Comparison of ENCODE assay signal across 8 mouse cellular contexts in the genomic region with DNA sequence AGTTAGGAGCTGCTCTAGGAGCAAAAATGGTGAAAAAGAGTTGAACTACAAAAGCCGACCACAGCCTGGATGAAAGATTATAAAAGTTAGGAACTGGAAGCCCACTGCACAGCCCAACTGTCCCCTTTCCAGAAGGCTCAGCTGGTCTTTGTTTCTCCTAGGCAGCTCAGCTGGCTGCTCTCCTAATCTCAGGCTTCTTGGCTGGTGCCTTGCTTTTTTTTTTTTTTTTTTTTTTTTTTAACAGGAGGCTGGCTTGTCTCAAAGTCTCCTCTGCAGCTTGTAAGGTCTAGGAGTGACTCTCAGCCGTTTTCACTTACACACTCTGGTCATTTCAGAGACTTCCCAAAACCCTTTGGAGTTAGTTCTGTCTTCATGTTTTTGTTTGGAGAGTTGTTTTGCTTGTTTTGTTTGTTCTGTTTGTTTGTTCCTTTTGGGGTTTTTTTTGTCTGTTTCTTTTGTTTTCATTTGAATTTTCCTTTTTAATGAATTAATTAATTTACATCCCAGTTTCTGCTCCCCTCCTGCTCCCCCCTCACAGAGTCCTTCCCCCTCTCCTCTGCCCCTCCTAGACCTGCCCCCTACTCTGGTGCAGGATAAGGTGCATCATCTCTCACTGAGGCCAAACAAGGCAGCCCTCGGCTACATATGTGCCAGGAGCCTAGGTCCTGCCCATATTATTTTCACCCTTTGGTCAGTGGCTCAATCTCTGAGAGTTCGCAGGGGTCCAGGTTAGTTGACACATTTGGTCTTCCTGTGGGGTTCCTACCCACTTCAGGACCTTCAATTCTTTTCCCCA.
DNase-seq lines count a peak whose midpoint lies in the region; ATAC-seq and TF ChIP-seq lines count a peak whose summit lies in the region.
"Had no signal": no experiment of that assay in that cellular context is flagged by ENCODE, and none has a peak within 500 bp of the region (broad histone marks: within the 10 kb centered on the region; RNA-seq: fewer than 3 reads in every experiment).

No protein-coding gene starts in this region.

- DNase-seq in kidney, adult 18-20 months: no peak
- peak; percentile 91 for DNase-seq in brain, embryonic 14.5 days (ENCODE audit: low read depth)
- DNase-seq in gastrocnemius, postnatal 10 days: peak; percentile 27
- no peak for DNase-seq in thymus, postnatal 0 days (ENCODE audit: low spot score)

- ATAC-seq in kidney, embryonic 14.5 days (ENCODE audit: low FRiP score, low TSS enrichment): 0 out of 2 replicates have a peak, but pooled peaks have one; percentile 32
- ATAC-seq in limb, embryonic 12.5 days (ENCODE audit: insufficient number of reproducible peaks, insufficient read depth, low FRiP score, low TSS enrichment, low read depth): peak; percentile 78; the same call in 1 of the 2 replicates
- no peak for ATAC-seq in inflammation-experienced regulatory T-cells, adult 6 months

- H3K4me3 ChIP-seq in kidney, embryonic 14.5 days (ENCODE audit: low read length): no peak overlapping the region
- no peak overlapping the region for H3K4me3 ChIP-seq in limb, embryonic 12.5 days (replicated peaks)
- H3K4me3 ChIP-seq: midbrain, embryonic 12.5 days had no signal

- no peaks in the 10 kb centered on the region for H3K9me3 ChIP-seq in kidney, embryonic 14.5 days (ENCODE audit: control insufficient read depth, low read length)
- no peaks in the 10 kb centered on the region for H3K9me3 ChIP-seq in limb, embryonic 12.5 days
- H3K9me3 ChIP-seq: midbrain, embryonic 12.5 days had no signal

- no peak for TF ChIP-seq CTCF in brain, embryonic 14.5 days (IDR thresholded peaks at IDR 0.05; ENCODE audit: borderline replicate concordance, extremely low read depth, insufficient read depth, insufficient read length)

- no peaks in the 10 kb centered on the region for H3K27me3 ChIP-seq in kidney, embryonic 14.5 days (ENCODE audit: control insufficient read depth, insufficient read depth, low read length)
- no peaks in the 10 kb centered on the region for H3K27me3 ChIP-seq in limb, embryonic 12.5 days
- H3K27me3 ChIP-seq: midbrain, embryonic 12.5 days had no signal

- no peak for TF ChIP-seq POLR2A in brain, embryonic 14.5 days (IDR thresholded peaks at IDR 0.05; ENCODE audit: borderline replicate concordance, extremely low read depth, insufficient read depth, insufficient read length, poor library complexity, severe bottlenecking)

- no peak overlapping the region for H3K9ac ChIP-seq in kidney, embryonic 14.5 days (ENCODE audit: low read depth, low read length)
- H3K9ac ChIP-seq in limb, embryonic 12.5 days (replicated peaks): no peak overlapping the region
- H3K9ac ChIP-seq: midbrain, embryonic 12.5 days had no signal

- 71% methylated on average over 4 of the region's 4 CpGs for WGBS in kidney, embryonic 14.5 days
- 61% methylated on average over 4 of the region's 4 CpGs for WGBS in limb, embryonic 12.5 days

- no peak overlapping the region for H3K4me2 ChIP-seq in kidney, embryonic 14.5 days (replicated peaks; ENCODE audit: low read depth, low read length)
- no peak overlapping the region for H3K4me2 ChIP-seq in limb, embryonic 12.5 days
- H3K4me2 ChIP-seq: midbrain, embryonic 12.5 days had no signal

- H3K36me3 ChIP-seq in kidney, embryonic 14.5 days (ENCODE audit: control insufficient read depth, insufficient read depth, low read length): no peaks in the 10 kb centered on the region
- no peaks in the 10 kb centered on the region for H3K36me3 ChIP-seq in limb, embryonic 12.5 days
- H3K36me3 ChIP-seq: midbrain, embryonic 12.5 days had no signal

- no peaks in the 10 kb centered on the region for H3K4me1 ChIP-seq in kidney, embryonic 14.5 days (ENCODE audit: control insufficient read depth, insufficient read depth, low read length)
- no peaks in the 10 kb centered on the region; the same call in 1 of the 2 replicates for H3K4me1 ChIP-seq in limb, embryonic 12.5 days (replicated peaks)
- H3K4me1 ChIP-seq: midbrain, embryonic 12.5 days had no signal

- no peak overlapping the region for H3K27ac ChIP-seq in kidney, embryonic 14.5 days (ENCODE audit: low read depth, low read length)
- no peak overlapping the region for H3K27ac ChIP-seq in limb, embryonic 12.5 days
- H3K27ac ChIP-seq: midbrain, embryonic 12.5 days had no signal

Comparison
In these comparisons a context has a peak if more than half of its experiments do, and no peak if none do; other contexts are left out.
1. DNase-seq: peak in brain, embryonic 14.5 days (single experiment) and gastrocnemius, postnatal 10 days (single experiment); none in kidney, adult 18-20 months (single experiment) and thymus, postnatal 0 days (single experiment).